In genomic region chr9:27306642-27307041, GRCm38 (mm10) we compare ENCODE assay signal across 15 mouse cellular contexts. TPM values are rescaled to one million over a fixed set of nuclear protein-coding genes. Genes with fewer than 3 reads are reported as not detected.
DNase-seq lines count a peak whose midpoint lies in the region; ATAC-seq and TF ChIP-seq lines count a peak whose summit lies in the region.
"Had no signal": no experiment of that assay in that cellular context is flagged by ENCODE, and none has a peak within 500 bp of the region (broad histone marks: within the 10 kb centered on the region; RNA-seq: fewer than 3 reads in every experiment).

No protein-coding gene starts in this region.

- H3K27ac ChIP-seq in forebrain, embryonic 12.5 days: peak overlapping the region; percentile 76
- H3K27ac ChIP-seq in hindbrain, postnatal 0 days: peak overlapping the region; percentile 89
- peak overlapping the region; percentile 83 for H3K27ac ChIP-seq in neural tube, embryonic 15.5 days (replicated peaks)
- H3K27ac ChIP-seq in heart, adult 2 months: no peak overlapping the region
- H3K27ac ChIP-seq: limb, embryonic 12.5 days; macrophage had no signal

- TF ChIP-seq EP300 in heart, adult 2 months (IDR thresholded peaks at IDR 0.05; ENCODE audit: insufficient read depth, low read depth, low read length): no peak

- intact Hi-C loops in heart, adult 2 months (cut with DNase I): no loop called here

- peak; percentile 60 for DNase-seq in cerebellum, adult 9-10 months
- no peak for DNase-seq in cerebellum, adult 18-20 months
- no peak for DNase-seq in hindbrain, postnatal 0 days (ENCODE audit: low spot score)
- no peak for DNase-seq in ovary, postnatal 14 days (ENCODE audit: low spot score)
- no peak for DNase-seq in T-cell, adult 2 months (ENCODE audit: low spot score)
- DNase-seq in heart, adult 2 months: no peak
- DNase-seq: kidney, postnatal 14 days; layer of hippocampus, postnatal 36 days; liver, postnatal 0 days had no signal

- no peaks in the 10 kb centered on the region for H3K79me2 ChIP-seq in heart, adult 2 months (replicated peaks; ENCODE audit: control insufficient read depth, insufficient read depth, low read length)

- 25% methylated on average over 4 of the region's 4 CpGs for WGBS in forebrain, embryonic 12.5 days
- WGBS in hindbrain, postnatal 0 days: 21% methylated on average over 4 of the region's 4 CpGs
- 42% methylated on average over 4 of the region's 4 CpGs for WGBS in neural tube, embryonic 15.5 days
- 13% methylated on average over 4 of the region's 4 CpGs for WGBS in heart, adult 2 months

- peaks cover 4% of the 10 kb centered on the region; the same call in 1 of the 2 replicates for H3K27me3 ChIP-seq in forebrain, embryonic 12.5 days
- H3K27me3 ChIP-seq in hindbrain, postnatal 0 days (ENCODE audit: insufficient read depth, low read length): no peaks in the 10 kb centered on the region
- 0 out of 2 replicates have a peak, but pooled peaks cover 3% of the 10 kb centered on the region for H3K27me3 ChIP-seq in neural tube, embryonic 15.5 days (replicated peaks)
- no peaks in the 10 kb centered on the region for H3K27me3 ChIP-seq in heart, adult 2 months (ENCODE audit: control insufficient read depth, insufficient read depth, low read length)

- H3K4me3 ChIP-seq in forebrain, embryonic 12.5 days (replicated peaks): no peak overlapping the region
- H3K4me3 ChIP-seq in hindbrain, postnatal 0 days (ENCODE audit: low read length): no peak overlapping the region
- no peak overlapping the region for H3K4me3 ChIP-seq in neural tube, embryonic 15.5 days (replicated peaks)
- no peak overlapping the region for H3K4me3 ChIP-seq in heart, adult 2 months
- H3K4me3 ChIP-seq: limb, embryonic 12.5 days had no signal

- peaks cover 10% of the 10 kb centered on the region for H3K36me3 ChIP-seq in forebrain, embryonic 12.5 days (replicated peaks)
- 0 out of 2 replicates have a peak, but pooled peaks cover 4% of the 10 kb centered on the region for H3K36me3 ChIP-seq in hindbrain, postnatal 0 days (ENCODE audit: insufficient read depth, low read length)
- no peaks in the 10 kb centered on the region for H3K36me3 ChIP-seq in neural tube, embryonic 15.5 days
- H3K36me3 ChIP-seq in heart, adult 2 months (ENCODE audit: control insufficient read depth, insufficient read depth, low read length): no peaks in the 10 kb centered on the region
- H3K36me3 ChIP-seq: G1E; limb, embryonic 12.5 days had no signal

- TF ChIP-seq CTCF in hindbrain, postnatal 0 days (IDR thresholded peaks at IDR 0.05; ENCODE audit: low read depth): no peak
- TF ChIP-seq CTCF in heart, adult 2 months (IDR thresholded peaks at IDR 0.05): no peak

- no peak for ATAC-seq in forebrain, embryonic 12.5 days (ENCODE audit: low FRiP score)
- ATAC-seq in hindbrain, postnatal 0 days: no peak
- no peak for ATAC-seq in neural tube, embryonic 15.5 days (ENCODE audit: low FRiP score)
- ATAC-seq: liver, postnatal 0 days had no signal

- no peaks in the 10 kb centered on the region for H3K9me3 ChIP-seq in forebrain, embryonic 12.5 days
- H3K9me3 ChIP-seq in hindbrain, postnatal 0 days (ENCODE audit: low read length): no peaks in the 10 kb centered on the region
- H3K9me3 ChIP-seq in neural tube, embryonic 15.5 days (replicated peaks): no peaks in the 10 kb centered on the region
- H3K9me3 ChIP-seq: limb, embryonic 12.5 days had no signal

- H3K4me2 ChIP-seq in forebrain, embryonic 12.5 days: no peak overlapping the region
- H3K4me2 ChIP-seq in hindbrain, postnatal 0 days (ENCODE audit: low read depth, low read length): no peak overlapping the region
- H3K4me2 ChIP-seq in neural tube, embryonic 15.5 days: peak overlapping the region; percentile 25; the same call in 1 of the 2 replicates
- H3K4me2 ChIP-seq: heart, embryonic 11.5 days; limb, embryonic 12.5 days had no signal

- no peak for TF ChIP-seq POLR2A in heart, adult 2 months (IDR thresholded peaks at IDR 0.05; ENCODE audit: insufficient read depth, low read depth, low read length)

- peak overlapping the region; percentile 44 for H3K9ac ChIP-seq in forebrain, embryonic 12.5 days
- H3K9ac ChIP-seq in hindbrain, postnatal 0 days (replicated peaks; ENCODE audit: low read length): no peak overlapping the region; the same call in 1 of the 2 replicates
- 0 out of 2 replicates have a peak overlapping the region, but pooled peaks have one; percentile 17 for H3K9ac ChIP-seq in neural tube, embryonic 15.5 days (replicated peaks)
- no peak overlapping the region for H3K9ac ChIP-seq in heart, adult 2 months (ENCODE audit: low read depth, low read length)
- H3K9ac ChIP-seq: limb, embryonic 12.5 days; liver, postnatal 0 days had no signal

- peaks cover 71% of the 10 kb centered on the region for H3K4me1 ChIP-seq in forebrain, embryonic 12.5 days
- H3K4me1 ChIP-seq in hindbrain, postnatal 0 days (ENCODE audit: insufficient read depth, low read length): peaks cover 60% of the 10 kb centered on the region
- peaks cover 72% of the 10 kb centered on the region for H3K4me1 ChIP-seq in neural tube, embryonic 15.5 days
- peaks cover 2% of the 10 kb centered on the region; the same call in 1 of the 2 replicates for H3K4me1 ChIP-seq in heart, adult 2 months (ENCODE audit: control insufficient read depth, insufficient read depth, low read length)

RNA-seq across cellular contexts. Expression of gene Igsf9b, which starts 7.6 kb away (rescaled TPM):
- 9.9 and 10.2 TPM in 2 replicates for polyA plus RNA-seq in forebrain, embryonic 12.5 days (2016; fragmentation: Nextera tagmentation; extraction: Ambion mirVana)
- 86.5 and 89.9 TPM in 2 replicates for total RNA-seq in hindbrain, postnatal 0 days (2014; rRNA removed)
- 20.4 and 21.4 TPM in 2 replicates for polyA plus RNA-seq in hindbrain, postnatal 0 days (2015; fragmentation: Nextera tagmentation; extraction: Ambion mirVana)
- polyA plus RNA-seq in neural tube, embryonic 15.5 days (2015; fragmentation: Nextera tagmentation; extraction: Ambion mirVana): 19.0 and 23.2 TPM in 2 replicates
- 1 to 10 TPM; 4.5 to 5.3 TPM for total RNA-seq in heart, adult 2 months (2021)
- polyA plus RNA-seq in heart, adult 2 months (2012; rRNA removed): 1.7 and 2.3 TPM in 2 replicates
- polyA plus RNA-seq: G1E, macrophage had no signal

Comparison
In these comparisons a context has a peak if more than half of its experiments do, and no peak if none do; other contexts are left out.
1. H3K9ac ChIP-seq: peak in forebrain, embryonic 12.5 days (single experiment) and neural tube, embryonic 15.5 days (single experiment); none in hindbrain, postnatal 0 days (single experiment) and heart, adult 2 months (single experiment).